Mouse (Mus musculus) heart, embryonic 14.5 days (tissue): ENCODE measurements around the gene Colgalt2. TPM values are rescaled to one million over a fixed set of nuclear protein-coding genes. Genes with fewer than 3 reads are reported as not detected.
A peak's percentile ranks its signal among the peaks of the same experiment; 100 is the strongest.

ENCODE experiments used
- ATAC-seq: fragments of 200-750 bp; cut with Nextera tagmentation; 2 replicates; pipeline ENCODE4 v1.8.0; 2017; ENCODE audit warnings: low read depth, moderate TSS enrichment; ENCODE audit not compliant: insufficient number of reproducible peaks, insufficient read depth, low FRiP score
- H3K27ac ChIP-seq, 2 experiments: fragments of 200-500 bp in 1 of 2; fragments of 300-500 bp in 1 of 2; sonication (generic) in 1 of 2; replicated peaks in 1 of 2; 2 replicates each; pipeline ENCODE4 v1.5.1; 2012 to 2014; ENCODE audit warnings: low read depth in 2 of 2, low read length in 2 of 2, control low read depth in 1 of 2, mild to moderate bottlenecking in 1 of 2, mixed read lengths in 1 of 2; ENCODE audit not compliant: control insufficient read depth in 1 of 2, insufficient read depth in 1 of 2
- H3K27me3 ChIP-seq: fragments of 300-500 bp; sonication (generic); 2 replicates; pipeline ENCODE4 v1.6.1; 2014; ENCODE audit warnings: mild to moderate bottlenecking, low read length, control low read depth; ENCODE audit not compliant: control insufficient read depth, insufficient read depth
- H3K36me3 ChIP-seq: fragments of 300-500 bp; sonication (generic); 2 replicates; pipeline ENCODE4 v1.6.1; 2014; ENCODE audit warnings: mild to moderate bottlenecking, control low read depth, low read length, mixed read lengths; ENCODE audit not compliant: control insufficient read depth, insufficient read depth
- H3K4me1 ChIP-seq, 2 experiments: fragments of 200-500 bp in 1 of 2; fragments of 300-500 bp in 1 of 2; sonication (generic) in 1 of 2; 2 replicates each; pipeline ENCODE4 v1.6.1; 2012 to 2014; ENCODE audit warnings: low read length in 2 of 2, control low read depth in 1 of 2, mixed read lengths in 1 of 2; ENCODE audit not compliant: control insufficient read depth in 2 of 2, insufficient read depth in 2 of 2
- H3K4me2 ChIP-seq: fragments of 300-500 bp; sonication (generic); 2 replicates; pipeline ENCODE4 v1.6.1; 2014; ENCODE audit warnings: mild to moderate bottlenecking, low read length
- H3K4me3 ChIP-seq, 2 experiments: fragments of 200-500 bp in 1 of 2; fragments of 300-500 bp in 1 of 2; sonication (generic) in 1 of 2; 2 replicates each; pipeline ENCODE4 v1.5.1; 2012 to 2014; ENCODE audit warnings: low read length in 2 of 2, mild to moderate bottlenecking in 2 of 2, control low read depth in 1 of 2, low read depth in 1 of 2, moderate library complexity in 1 of 2; ENCODE audit not compliant: control insufficient read depth in 1 of 2, insufficient read depth in 1 of 2
- H3K9ac ChIP-seq: fragments of 300-500 bp; sonication (generic); 2 replicates; pipeline ENCODE4 v1.6.1; 2014; ENCODE audit warnings: mild to moderate bottlenecking, low read length
- H3K9me3 ChIP-seq: fragments of 300-500 bp; sonication (generic); 2 replicates; pipeline ENCODE4 v1.6.1; 2016; ENCODE audit warnings: low read length, control low read depth; ENCODE audit not compliant: control insufficient read depth
- WGBS: fragments of 180-500 bp; shearing (Covaris S2); extraction: QIAGEN DNeasy Blood & Tissue Kit; methylation state at CpG from one replicate; pipeline ENCODE4 v1.1.7; 2014; 5-methylcytosine and 5-hydroxymethylcytosine counted together
- polyA plus RNA-seq: library from polyadenylated mRNA; unstranded; fragments of >200 nt; fragmentation: Nextera tagmentation; extraction: Ambion mirVana; gene quantifications from 2 replicates; pipeline ENCODE4 v1.2.1, GENCODE M21; 2014

Gene Colgalt2
- polyA plus RNA-seq, 1 experiment from 2014 or later = 2.8 TPM

DNA sequence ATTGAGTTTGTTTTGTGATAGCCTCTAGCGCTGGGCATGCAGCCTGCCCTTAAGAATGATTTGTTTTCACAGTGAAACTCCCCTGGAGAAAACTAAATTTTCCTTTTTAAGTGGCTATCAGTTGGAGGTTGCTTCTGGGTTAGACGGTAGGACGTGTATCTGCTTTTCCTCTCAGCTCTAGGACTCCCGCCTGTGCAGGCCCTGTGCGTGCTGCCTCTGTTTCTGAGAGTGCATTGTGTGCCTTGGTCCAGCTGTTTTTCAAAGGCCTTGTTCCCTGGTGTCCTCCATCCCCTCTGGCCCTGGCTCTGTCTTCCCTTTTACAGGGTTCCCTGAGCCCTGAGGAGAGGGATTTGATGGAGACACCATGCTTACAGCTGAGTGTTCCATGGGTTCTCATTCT, 58.0 kb downstream of the Colgalt2 start:
- no peak overlapping the region for H3K9ac ChIP-seq
- ATAC-seq = no peak
- H3K27ac ChIP-seq = peak overlapping the region; percentile 25 to 30; a peak in 3 of 4 replicates
- H3K36me3 ChIP-seq = no peaks in the 10 kb centered on the region
- H3K9me3 ChIP-seq = no peaks in the 10 kb centered on the region
- H3K4me3 ChIP-seq = no peak overlapping the region
- no peak overlapping the region for H3K4me2 ChIP-seq
- WGBS = 30% methylated on average over 5 of the region's 5 CpGs
- H3K27me3 ChIP-seq = no peaks in the 10 kb centered on the region
- peaks cover 14 to 24% of the 10 kb centered on the region in 2 experiments for H3K4me1 ChIP-seq

DNA sequence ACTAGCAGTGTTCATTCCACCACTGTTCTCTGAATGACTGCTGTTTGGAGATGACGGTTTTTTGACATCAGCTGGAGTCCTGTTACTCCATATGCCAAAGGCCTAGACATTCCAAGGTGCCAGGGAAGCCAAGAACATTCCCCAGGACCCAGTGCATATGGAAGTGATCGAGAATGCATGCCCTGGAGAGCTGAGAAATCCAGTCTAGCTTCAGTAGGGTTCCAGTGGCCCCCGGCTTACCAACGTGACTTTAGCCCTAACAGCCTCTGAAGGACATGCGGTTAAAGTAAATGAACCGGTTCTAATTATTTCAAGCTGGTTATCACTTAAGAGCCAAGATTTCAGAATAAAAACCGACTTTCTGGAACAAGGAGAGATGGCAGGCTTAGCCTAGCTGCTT, 59.4 kb downstream of the Colgalt2 start:
- 86% methylated on average over 7 of the region's 7 CpGs for WGBS
- no peak overlapping the region for H3K9ac ChIP-seq
- H3K4me1 ChIP-seq = peaks cover 14 to 24% of the 10 kb centered on the region in 2 experiments
- H3K36me3 ChIP-seq = no peaks in the 10 kb centered on the region
- no peaks in the 10 kb centered on the region for H3K27me3 ChIP-seq
- H3K9me3 ChIP-seq = no peaks in the 10 kb centered on the region
- H3K4me3 ChIP-seq = no peak overlapping the region
- no peak for ATAC-seq
- no peak overlapping the region for H3K27ac ChIP-seq
- no peak overlapping the region for H3K4me2 ChIP-seq

DNA sequence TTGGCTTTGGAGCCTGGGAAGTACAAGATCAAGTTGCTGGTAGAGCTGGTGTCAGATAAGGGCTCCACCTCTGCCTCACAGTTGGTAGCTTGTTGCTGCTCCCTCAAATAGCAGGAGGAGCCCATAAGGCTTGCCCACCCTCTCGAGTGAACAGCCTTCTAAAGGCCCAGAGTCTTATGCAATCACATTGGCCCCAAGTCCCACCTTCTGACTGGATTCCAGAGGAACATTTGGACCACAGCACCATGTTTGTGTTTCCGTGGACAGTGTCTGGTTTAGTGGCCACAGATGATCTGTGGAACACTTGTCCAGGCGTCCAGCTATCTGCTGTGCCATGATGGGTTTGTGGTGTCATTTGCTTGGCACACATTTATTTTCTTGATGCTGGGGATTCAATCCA, 61.3 kb downstream of the Colgalt2 start:
- H3K27me3 ChIP-seq = no peaks in the 10 kb centered on the region
- H3K4me3 ChIP-seq = no peak overlapping the region
- peak overlapping the region in 1 of 2 experiments; percentile 79; a peak in 1 of 4 replicates for H3K27ac ChIP-seq
- H3K36me3 ChIP-seq = no peaks in the 10 kb centered on the region
- 69% methylated on average over 3 of the region's 3 CpGs for WGBS
- no peaks in the 10 kb centered on the region for H3K9me3 ChIP-seq
- H3K4me2 ChIP-seq = no peak overlapping the region
- peaks cover 14 to 24% of the 10 kb centered on the region in 2 experiments for H3K4me1 ChIP-seq
- H3K9ac ChIP-seq = no peak overlapping the region
- no peak for ATAC-seq

DNA sequence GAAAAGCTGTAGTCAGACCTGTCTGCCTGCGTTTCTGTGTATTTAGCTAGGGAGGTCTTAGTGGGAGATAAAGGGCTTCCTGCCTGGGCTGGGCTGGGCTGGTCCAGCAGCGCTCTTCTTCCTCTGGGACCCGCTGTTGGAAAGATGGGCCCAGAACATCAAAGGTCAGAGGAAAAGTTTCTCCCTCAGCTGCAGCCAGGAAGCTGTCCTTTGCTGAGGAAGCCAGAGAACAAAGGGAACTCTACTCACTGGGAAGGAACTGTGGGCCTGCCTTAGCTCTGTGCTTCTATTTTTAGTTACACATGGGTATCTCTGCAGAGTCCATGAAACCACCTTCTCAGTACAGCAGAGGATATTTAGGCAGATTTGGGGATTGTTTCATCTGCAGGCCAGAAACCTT, 62.2 kb downstream of the Colgalt2 start:
- Histone ChIP-seq H3K36me3 (no peaks in the 10 kb centered on the region), H3K27ac (peak overlapping the region; percentile 79 to 87), H3K4me2 (peak overlapping the region; percentile 12; the same call in 1 of the 2 replicates), H3K4me1 (peaks cover 14 to 23% of the 10 kb centered on the region in 2 experiments), H3K9me3 (no peaks in the 10 kb centered on the region), H3K4me3 (no peak overlapping the region), H3K9ac (peak overlapping the region; percentile 41; the same call in 1 of the 2 replicates), H3K27me3 (no peaks in the 10 kb centered on the region)
- WGBS = 13% methylated on average over 3 of the region's 3 CpGs
- peak; percentile 71 for ATAC-seq

DNA sequence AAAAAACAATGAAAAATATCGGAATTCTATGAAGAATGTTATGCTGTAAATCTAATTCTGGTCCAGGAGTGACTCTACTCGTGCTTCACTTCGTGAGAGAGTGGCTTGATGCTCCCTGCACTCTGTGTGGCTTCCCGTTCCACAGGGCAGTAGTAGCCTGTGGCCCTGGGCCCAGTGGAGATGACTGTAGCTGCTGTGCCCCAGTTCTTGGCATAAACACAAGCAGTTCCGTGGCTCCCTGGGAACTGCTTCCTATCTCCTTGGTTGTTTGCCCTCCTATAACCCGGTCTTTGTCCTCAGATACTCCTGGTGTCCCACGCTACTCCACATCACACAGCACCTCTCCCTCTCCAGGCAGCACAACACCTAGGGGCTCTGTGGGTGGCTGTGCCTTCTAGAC, 62.7 kb downstream of the Colgalt2 start:
- Histone ChIP-seq H3K9ac (peak overlapping the region; percentile 41; the same call in 1 of the 2 replicates), H3K27ac (peak overlapping the region; percentile 79 to 87), H3K4me3 (no peak overlapping the region), H3K9me3 (no peaks in the 10 kb centered on the region), H3K4me1 (peaks cover 13 to 21% of the 10 kb centered on the region in 2 experiments), H3K27me3 (no peaks in the 10 kb centered on the region), H3K4me2 (no peak overlapping the region), H3K36me3 (no peaks in the 10 kb centered on the region)
- ATAC-seq = no peak
- WGBS = 56% methylated on average over 7 of the region's 7 CpGs

DNA sequence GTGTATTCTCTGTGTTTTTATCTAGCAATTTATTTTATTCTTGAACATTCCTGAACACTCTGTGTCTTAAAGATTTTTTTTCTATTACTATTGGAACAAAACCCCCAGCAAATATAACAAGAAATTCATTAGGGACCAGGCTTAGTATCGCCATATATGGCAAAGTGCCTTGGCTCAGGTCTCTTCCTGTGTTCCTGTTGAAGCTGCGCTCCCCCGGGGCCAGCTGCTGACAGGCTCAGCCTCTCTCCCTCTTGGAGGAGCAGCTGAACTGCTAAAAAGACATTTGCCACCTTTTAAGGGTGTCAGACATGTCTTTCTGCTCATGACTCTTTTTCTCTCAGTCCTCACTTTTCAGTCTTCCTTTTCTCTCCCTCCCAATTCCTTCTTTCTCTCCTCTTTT, 66.7 kb downstream of the Colgalt2 start:
- Histone ChIP-seq H3K27me3 (no peaks in the 10 kb centered on the region), H3K27ac (no peak overlapping the region), H3K4me1 (peaks cover 6 to 16% of the 10 kb centered on the region in 2 experiments), H3K9ac (no peak overlapping the region), H3K4me3 (no peak overlapping the region), H3K9me3 (no peaks in the 10 kb centered on the region), H3K4me2 (no peak overlapping the region), H3K36me3 (no peaks in the 10 kb centered on the region)
- no peak for ATAC-seq
- 14% methylated on average over 3 of the region's 3 CpGs for WGBS

DNA sequence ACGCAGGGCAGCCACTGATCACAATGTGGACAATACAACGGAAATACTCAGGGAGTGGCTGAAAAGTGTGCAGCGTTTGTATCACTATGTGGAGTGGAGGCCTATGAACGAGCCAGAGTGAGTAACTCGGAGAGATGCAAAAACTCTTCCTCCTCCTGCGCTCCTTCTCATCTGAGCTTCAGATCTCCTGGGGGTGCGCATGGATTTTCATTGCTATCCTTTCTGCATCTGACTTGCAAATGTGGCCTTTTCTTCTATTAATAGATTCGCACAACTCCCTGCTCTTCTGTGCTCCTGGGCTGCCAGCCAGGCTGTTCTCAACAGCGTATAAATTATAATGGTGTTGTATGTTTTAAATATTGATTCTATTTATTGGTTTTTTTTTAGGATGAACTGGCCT, 68.8 kb downstream of the Colgalt2 start:
- no peak for ATAC-seq
- Histone ChIP-seq H3K4me3 (no peak overlapping the region), H3K4me1 (peaks cover 2 to 6% of the 10 kb centered on the region in 2 experiments; a peak in 2 of 4 replicates), H3K36me3 (0 out of 2 replicates have a peak, but pooled peaks cover 3% of the 10 kb centered on the region), H3K9ac (no peak overlapping the region), H3K9me3 (no peaks in the 10 kb centered on the region), H3K27ac (no peak overlapping the region), H3K4me2 (no peak overlapping the region), H3K27me3 (no peaks in the 10 kb centered on the region)
- 58% methylated on average over 9 of the region's 9 CpGs for WGBS

DNA sequence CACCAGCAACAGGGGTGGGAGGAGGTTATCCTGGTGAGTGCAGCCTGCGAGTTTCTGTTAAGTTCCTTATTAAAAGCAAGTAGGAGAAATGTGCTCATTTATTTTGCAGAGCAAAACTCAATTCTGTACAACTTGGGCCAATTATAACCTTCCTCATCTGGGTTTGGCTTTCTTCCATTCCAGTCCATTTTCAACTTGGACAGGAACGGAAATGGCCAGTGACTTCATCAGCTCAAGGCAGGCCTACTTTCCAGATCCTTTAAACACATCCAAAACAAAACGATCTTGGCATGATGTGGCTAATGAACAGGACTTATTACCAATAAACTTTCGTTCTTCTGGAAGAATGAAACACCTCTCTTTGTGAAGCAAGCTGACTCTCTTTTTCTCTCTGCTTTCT, 76.5 kb downstream of the Colgalt2 start:
- Histone ChIP-seq H3K4me1 (no peaks in the 10 kb centered on the region), H3K4me3 (no peak overlapping the region), H3K36me3 (0 out of 2 replicates have a peak, but pooled peaks cover 3% of the 10 kb centered on the region), H3K9me3 (no peaks in the 10 kb centered on the region), H3K27me3 (no peaks in the 10 kb centered on the region), H3K27ac (no peak overlapping the region), H3K4me2 (no peak overlapping the region), H3K9ac (no peak overlapping the region)
- ATAC-seq = no peak
- 84% methylated on average over 4 of the region's 4 CpGs for WGBS
